Mouse (Mus musculus) myocyte (in vitro differentiated cells): ENCODE results near the gene Rpgrip1l. TPM values are rescaled to one million over a fixed set of nuclear protein-coding genes. Genes with fewer than 3 reads are reported as not detected.

Experiments used
- H3K27me3 ChIP-seq: one replicate; pipeline ENCODE4 v1.6.1; 2011; ENCODE audit not compliant: control insufficient read depth, insufficient read depth, insufficient read length
- H3K36me3 ChIP-seq: one replicate; pipeline ENCODE4 v1.6.1; 2011; ENCODE audit not compliant: control insufficient read depth, insufficient read depth
- H3K4me2 ChIP-seq: one replicate; pipeline ENCODE4 v1.6.1; 2011; ENCODE audit warnings: low read depth, control low read depth
- H3K4me3 ChIP-seq: one replicate; pipeline ENCODE4 v1.5.1; 2011; ENCODE audit warnings: mild to moderate bottlenecking, control low read depth, moderate library complexity
- H3K79me2 ChIP-seq: one replicate; pipeline ENCODE4 v1.6.1; 2011; ENCODE audit not compliant: control insufficient read depth, insufficient read depth
- H3ac ChIP-seq: one replicate; pipeline ENCODE4 v1.6.1; 2011; ENCODE audit not compliant: control insufficient read depth, insufficient read length
- CEBPB ChIP-seq: IDR thresholded peaks from 2 replicates; pipeline ENCODE4 v1.6.1; 2011; ENCODE audit warnings: mild to moderate bottlenecking, moderate library complexity; ENCODE audit not compliant: poor library complexity, insufficient read depth, severe bottlenecking
- E2F4 ChIP-seq: IDR thresholded peaks from one replicate; pipeline ENCODE4 v1.6.1; 2011; ENCODE audit warnings: mild to moderate bottlenecking, control low read depth, moderate library complexity; ENCODE audit not compliant: insufficient read depth
- MAX ChIP-seq: IDR thresholded peaks from one replicate; pipeline ENCODE4 v1.6.1; 2011; ENCODE audit warnings: low read depth, mild to moderate bottlenecking, control low read depth
- MYOD1 ChIP-seq, 3 experiments: IDR thresholded peaks; one replicate each; pipeline ENCODE4 v1.6.1; 2011; ENCODE audit warnings: control low read depth in 2 of 3, low read depth in 2 of 3, mild to moderate bottlenecking in 2 of 3, moderate library complexity in 1 of 3; ENCODE audit not compliant: insufficient read length in 2 of 3, control insufficient read depth in 1 of 3
- MYOG ChIP-seq, 3 experiments: IDR thresholded peaks; one replicate each; pipeline ENCODE4 v1.6.1; 2011; ENCODE audit warnings: control low read depth in 2 of 3, low read depth in 2 of 3, mild to moderate bottlenecking in 2 of 3; ENCODE audit not compliant: insufficient read length in 2 of 3, control insufficient read depth in 1 of 3, insufficient read depth in 1 of 3
- POLR2A ChIP-seq: IDR thresholded peaks from one replicate; pipeline ENCODE4 v1.6.1; 2011; ENCODE audit warnings: low read depth, mild to moderate bottlenecking, control low read depth, moderate library complexity; ENCODE audit not compliant: insufficient read length
- POLR2AphosphoS2 ChIP-seq: IDR thresholded peaks from one replicate; pipeline ENCODE4 v1.6.1; 2011; ENCODE audit warnings: low read depth, control low read depth; ENCODE audit not compliant: insufficient read length
- REST ChIP-seq: IDR thresholded peaks from one replicate; pipeline ENCODE4 v1.6.1; 2011; ENCODE audit warnings: mild to moderate bottlenecking, control low read depth, moderate library complexity; ENCODE audit not compliant: insufficient read depth, insufficient read length
- SRF ChIP-seq: IDR thresholded peaks from one replicate; pipeline ENCODE4 v1.6.1; 2011; ENCODE audit warnings: low read depth; ENCODE audit not compliant: control insufficient read depth, insufficient read length
- TCF12 ChIP-seq: IDR thresholded peaks from one replicate; pipeline ENCODE4 v1.6.1; 2011; ENCODE audit warnings: mild to moderate bottlenecking, control low read depth; ENCODE audit not compliant: poor library complexity, insufficient read depth, severe bottlenecking
- TCF3 ChIP-seq: IDR thresholded peaks from one replicate; pipeline ENCODE4 v1.6.1; 2011; ENCODE audit warnings: low read depth, control low read depth; ENCODE audit not compliant: insufficient read length
- USF1 ChIP-seq: IDR thresholded peaks from one replicate; pipeline ENCODE4 v1.6.1; 2011; ENCODE audit warnings: low read depth, mild to moderate bottlenecking, control low read depth, moderate library complexity
- polyA plus RNA-seq: library from polyadenylated mRNA; unstranded; fragments of >200 nt; fragmentation: generic; extraction: Trizol; gene quantifications from one replicate; pipeline ENCODE4 v1.2.1, GENCODE M21; 2012; ENCODE audit warnings: missing spikeins

Rpgrip1l gene
- polyA plus RNA-seq, 1 experiment = 2.1 TPM

GRCm38 (mm10) chr8:91192941-91193340 is 120.1 kb downstream of the Rpgrip1l start:
- no peaks in the 10 kb centered on the region for H3K36me3 ChIP-seq
- H3K4me3 ChIP-seq = no peak overlapping the region
- H3K4me2 ChIP-seq = no peak overlapping the region
- no peak for TF ChIP-seq MAX
- TF ChIP-seq TCF3 = no peak
- TF ChIP-seq POLR2A = no peak
- no peak for TF ChIP-seq REST
- no peak for TF ChIP-seq POLR2AphosphoS2
- no peak for TF ChIP-seq E2F4
- TF ChIP-seq CEBPB = no peak
- TF ChIP-seq TCF12 = no peak
- no peak for TF ChIP-seq MYOG (IDR thresholded peaks at IDR 0.05; ENCODE audit: control insufficient read depth in 1 of 3, insufficient read depth in 1 of 3, insufficient read length in 2 of 3, low read depth in 2 of 3)
- no peak for TF ChIP-seq MYOD1 (IDR thresholded peaks at IDR 0.05; ENCODE audit: control insufficient read depth in 1 of 3, insufficient read length in 2 of 3, low read depth in 2 of 3)
- no peak for TF ChIP-seq SRF
- no peak for TF ChIP-seq USF1
- no peak overlapping the region for H3ac ChIP-seq
- peaks cover 8% of the 10 kb centered on the region for H3K27me3 ChIP-seq
- no peaks in the 10 kb centered on the region for H3K79me2 ChIP-seq

- Histone ChIP-seq H3K4me3 (no peak overlapping the region), H3K36me3 (no peaks in the 10 kb centered on the region), H3K79me2 (no peaks in the 10 kb centered on the region), H3ac (no peak overlapping the region), H3K27me3 (peaks cover 8% of the 10 kb centered on the region), H3K4me2 (peak overlapping the region; percentile 79)
- TF ChIP-seq MYOG (IDR thresholded peaks at IDR 0.05; ENCODE audit: control insufficient read depth in 1 of 3, insufficient read depth in 1 of 3, insufficient read length in 2 of 3, low read depth in 2 of 3) (peak in 1 of 3 experiments; percentile 24), USF1 (no peak), SRF (no peak), MAX (no peak), TCF3 (no peak), POLR2A (no peak), CEBPB (no peak)
These were observed 122.2 kb downstream of the Rpgrip1l start for GRCm38 (mm10) chr8:91190816-91191340.

GRCm38 (mm10) chr8:91188152-91188551 is 124.9 kb downstream of the Rpgrip1l start:
- Histone ChIP-seq H3K36me3 (no peaks in the 10 kb centered on the region), H3K27me3 (no peaks in the 10 kb centered on the region), H3K79me2 (no peaks in the 10 kb centered on the region), H3K4me3 (no peak overlapping the region), H3ac (no peak overlapping the region), H3K4me2 (no peak overlapping the region)
- no peak for TF ChIP-seq USF1
- TF ChIP-seq CEBPB = no peak
- TF ChIP-seq E2F4 = no peak
- TF ChIP-seq REST = no peak
- no peak for TF ChIP-seq MAX
- no peak for TF ChIP-seq MYOG (IDR thresholded peaks at IDR 0.05; ENCODE audit: control insufficient read depth in 1 of 3, insufficient read depth in 1 of 3, insufficient read length in 2 of 3, low read depth in 2 of 3)
- no peak for TF ChIP-seq MYOD1 (IDR thresholded peaks at IDR 0.05; ENCODE audit: control insufficient read depth in 1 of 3, insufficient read length in 2 of 3, low read depth in 2 of 3)
- TF ChIP-seq TCF3 = no peak
- TF ChIP-seq TCF12 = no peak
- TF ChIP-seq SRF = no peak
- TF ChIP-seq POLR2A = no peak

- H3K27me3 ChIP-seq = no peaks in the 10 kb centered on the region
- no peak overlapping the region for H3K4me2 ChIP-seq
- H3K36me3 ChIP-seq = no peaks in the 10 kb centered on the region
- no peak overlapping the region for H3ac ChIP-seq
- TF ChIP-seq POLR2A = no peak
- peak in 2 of 3 experiments; percentile 53 to 56 for TF ChIP-seq MYOG (IDR thresholded peaks at IDR 0.05; ENCODE audit: control insufficient read depth in 1 of 3, insufficient read depth in 1 of 3, insufficient read length in 2 of 3, low read depth in 2 of 3)
- peak in 1 of 3 experiments; percentile 43 for TF ChIP-seq MYOD1 (IDR thresholded peaks at IDR 0.05; ENCODE audit: control insufficient read depth in 1 of 3, insufficient read length in 2 of 3, low read depth in 2 of 3)
- no peak for TF ChIP-seq CEBPB
- no peaks in the 10 kb centered on the region for H3K79me2 ChIP-seq
- H3K4me3 ChIP-seq = no peak overlapping the region
These were observed 126.7 kb downstream of the Rpgrip1l start for GRCm38 (mm10) chr8:91186372-91186771.

GRCm38 (mm10) chr8:91177708-91178107 is 135.4 kb downstream of the Rpgrip1l start:
- H3ac ChIP-seq = no peak overlapping the region
- TF ChIP-seq MYOG (IDR thresholded peaks at IDR 0.05; ENCODE audit: control insufficient read depth in 1 of 3, insufficient read depth in 1 of 3, insufficient read length in 2 of 3, low read depth in 2 of 3) (no peak), POLR2A (no peak), POLR2AphosphoS2 (no peak), MYOD1 (IDR thresholded peaks at IDR 0.05; ENCODE audit: control insufficient read depth in 1 of 3, insufficient read length in 2 of 3, low read depth in 2 of 3) (no peak), CEBPB (no peak), TCF3 (no peak), MAX (no peak), USF1 (no peak), E2F4 (no peak), SRF (no peak), TCF12 (no peak)
- H3K79me2 ChIP-seq = no peaks in the 10 kb centered on the region
- no peak overlapping the region for H3K4me3 ChIP-seq
- no peaks in the 10 kb centered on the region for H3K27me3 ChIP-seq
- H3K36me3 ChIP-seq = no peaks in the 10 kb centered on the region
- no peak overlapping the region for H3K4me2 ChIP-seq
